Mouse (Mus musculus): ENCODE data around the gene Prepl.

The Prepl gene

GRCm38 (mm10) chr17:85090120-85091099 is at the start of gene Prepl, which contains the start of gene Camkmt:
Gene Prepl (minus strand): TSS chr17:85090241.
Gene Camkmt (plus strand): TSS chr17:85090552.
- peak; percentile 96 to 97 for DNase-seq

GRCm38 (mm10) chr17:85138393-85138792 is 48.4 kb upstream of the Prepl start:
- no peak for DNase-seq

GRCm38 (mm10) chr17:85116643-85117042 is 26.6 kb upstream of the Prepl start:
- DNase-seq, result peak; percentile 64 to 77

DNA sequence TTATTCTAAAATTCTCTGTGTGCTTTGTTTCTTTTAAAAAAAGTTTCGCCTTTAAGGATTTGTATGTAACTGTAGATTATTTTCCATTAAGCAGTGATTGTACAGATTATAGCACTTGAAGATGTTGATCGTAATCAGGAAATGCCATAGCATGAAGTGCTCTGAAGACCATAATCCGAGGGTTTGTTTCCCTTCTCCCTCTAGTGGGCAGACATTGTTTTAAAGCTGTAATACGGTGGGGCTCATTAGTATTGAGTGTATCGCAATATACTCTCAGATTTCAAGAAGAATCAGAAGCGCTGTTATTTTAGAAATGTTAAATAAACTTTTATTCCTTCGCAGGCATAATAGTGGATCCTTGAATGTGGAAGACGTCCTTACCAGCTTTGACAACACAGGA is 23.4 kb upstream of the Prepl start:
- no peak for DNase-seq

GRCm38 (mm10) chr17:85110640-85111039 is 20.6 kb upstream of the Prepl start:
- DNase-seq, result no peak

DNA sequence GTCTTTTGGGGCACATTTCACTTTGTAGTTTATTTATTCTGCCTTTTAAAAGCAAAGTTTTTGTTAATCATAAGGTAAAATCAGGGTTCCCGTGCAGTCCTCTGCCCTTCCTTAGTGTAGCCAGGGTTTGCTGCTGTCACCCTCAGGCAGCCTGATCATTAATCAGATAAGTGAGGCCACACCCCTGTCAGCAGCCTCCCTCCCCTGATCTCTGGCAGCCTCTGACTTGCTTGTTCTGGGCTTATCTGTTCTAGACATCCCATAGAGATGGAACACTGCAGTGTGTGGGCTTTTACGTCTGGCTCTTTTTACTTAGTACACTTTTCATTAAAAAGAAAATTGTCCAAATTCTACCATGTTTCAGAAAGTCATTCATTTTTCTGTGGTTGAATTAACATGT is 13.3 kb upstream of the Prepl start:
- no peak for DNase-seq

DNA sequence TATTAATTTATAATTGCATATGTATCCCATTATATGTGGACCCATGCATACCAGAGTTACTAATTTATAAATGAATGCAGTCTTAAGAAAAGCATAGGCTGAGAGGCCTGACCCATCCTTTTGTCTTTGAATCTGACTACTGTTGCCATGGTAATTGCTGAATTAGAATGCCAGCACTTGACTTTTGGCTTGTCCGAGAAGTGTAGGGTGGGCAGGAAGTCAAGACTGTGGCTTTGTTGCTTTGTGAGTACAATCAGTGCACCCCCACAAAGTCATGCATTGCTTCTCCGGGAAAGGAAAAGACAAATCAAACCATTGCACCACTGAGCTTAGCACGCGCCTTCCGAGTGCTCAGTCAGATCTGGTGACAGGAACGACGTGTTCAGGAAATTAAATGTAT is 11.7 kb upstream of the Prepl start:
- no peak for DNase-seq

DNA sequence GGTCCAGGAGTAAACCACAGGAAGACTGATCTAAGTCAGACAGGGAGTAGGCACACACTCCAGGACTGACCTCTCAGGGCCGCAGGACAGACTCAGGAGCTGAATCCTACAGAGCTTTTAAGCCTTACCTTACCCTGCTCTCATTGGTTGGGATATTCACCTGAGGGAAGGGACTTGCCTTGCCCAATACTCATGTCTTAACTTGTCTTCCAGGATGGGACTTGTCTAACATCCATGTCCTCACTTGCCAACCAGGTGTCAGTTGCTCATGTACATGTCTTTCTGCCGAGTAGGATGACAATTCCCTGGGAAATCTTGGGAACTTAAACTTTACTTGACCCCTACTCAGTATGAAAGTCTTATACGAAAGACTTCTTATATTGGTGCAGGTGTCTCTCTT is 10.2 kb upstream of the Prepl start:
- DNase-seq, result no peak

DNA sequence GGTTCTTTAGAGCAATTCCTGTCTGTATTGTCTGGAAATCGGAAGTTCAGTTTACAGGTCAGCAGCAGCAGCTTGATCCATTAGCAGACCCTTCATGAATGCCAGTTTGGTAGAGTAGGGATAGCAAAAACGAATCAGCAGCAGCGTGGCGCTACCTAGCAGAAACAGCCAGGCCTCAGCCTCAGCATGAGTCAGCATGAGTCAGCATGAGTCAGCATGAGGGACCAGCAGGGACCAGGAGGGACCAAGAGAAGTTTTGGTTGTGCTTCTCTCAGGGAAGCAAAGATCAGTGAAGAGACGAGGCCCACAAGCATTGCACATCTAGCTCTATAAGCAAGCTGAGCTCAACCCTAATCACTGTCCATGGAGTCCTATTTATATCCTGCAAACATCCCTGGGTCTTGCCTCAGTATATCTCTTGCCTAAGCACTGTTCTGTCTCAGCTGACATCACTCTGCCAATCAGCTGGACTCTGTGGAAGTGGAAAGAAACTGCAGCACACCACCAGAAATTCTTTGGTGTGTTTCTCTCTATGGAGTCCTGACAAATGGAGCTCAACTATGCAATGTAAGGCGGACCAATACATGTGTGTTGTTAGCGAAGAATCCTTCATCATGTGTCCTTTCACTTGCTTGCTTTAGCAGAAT is 8.8 kb upstream of the Prepl start:
- DNase-seq, result no peak

- no peak for DNase-seq
These were observed 6.4 kb upstream of the Prepl start for GRCm38 (mm10) chr17:85096396-85096795.

DNA sequence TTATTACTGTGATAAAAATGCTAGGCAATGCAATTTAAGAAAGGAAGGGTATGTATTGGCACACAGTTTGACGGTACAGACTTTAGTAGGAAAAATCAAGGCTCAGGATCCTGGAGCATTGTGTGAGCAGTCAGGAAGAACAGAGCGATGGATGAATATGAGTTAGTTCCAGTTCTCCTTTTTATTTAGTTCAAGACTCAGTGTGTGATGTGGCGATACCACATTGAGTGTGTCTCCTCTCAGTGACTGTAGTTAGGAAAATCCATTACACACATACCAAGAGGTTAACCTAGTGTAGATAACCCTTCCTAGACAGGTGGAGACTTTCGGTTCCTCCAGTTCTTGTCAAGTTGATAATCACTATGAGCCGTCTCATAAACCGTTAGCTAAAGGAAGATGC is 1.7 kb upstream of the Prepl start:
- no peak for DNase-seq

DNA sequence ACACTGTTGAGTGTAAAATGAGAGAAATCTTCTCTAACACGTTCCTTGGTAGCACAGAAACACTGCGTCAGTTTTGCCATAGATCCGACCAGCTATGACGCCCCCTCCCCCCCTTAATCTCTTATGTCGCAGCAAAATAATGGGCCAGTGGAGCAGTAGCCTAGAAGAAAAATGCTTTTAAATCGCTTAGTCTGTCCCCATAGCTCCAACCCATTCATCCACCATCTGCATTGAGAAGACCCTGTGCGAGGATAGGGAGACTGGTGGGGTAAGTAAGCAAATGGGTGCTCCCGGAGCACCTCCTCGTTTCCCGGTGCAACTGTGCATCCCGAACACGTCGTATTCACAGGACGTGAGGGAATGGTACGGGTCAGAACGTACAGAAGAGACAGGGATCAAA is 420 bp downstream of the Prepl start:
- peak in 1 of 2 experiments; percentile 31 for DNase-seq

- DNase-seq, result peak in 1 of 2 experiments; percentile 46
These were observed 1.0 kb downstream of the Prepl start for GRCm38 (mm10) chr17:85089011-85089410.

GRCm38 (mm10) chr17:85088401-85088800 is 1.6 kb downstream of the Prepl start:
- no peak for DNase-seq

GRCm38 (mm10) chr17:85087591-85087990 is 2.5 kb downstream of the Prepl start:
- DNase-seq, result peak; percentile 77 to 85

GRCm38 (mm10) chr17:85086501-85086900 is 3.5 kb downstream of the Prepl start:
- no peak for DNase-seq

DNA sequence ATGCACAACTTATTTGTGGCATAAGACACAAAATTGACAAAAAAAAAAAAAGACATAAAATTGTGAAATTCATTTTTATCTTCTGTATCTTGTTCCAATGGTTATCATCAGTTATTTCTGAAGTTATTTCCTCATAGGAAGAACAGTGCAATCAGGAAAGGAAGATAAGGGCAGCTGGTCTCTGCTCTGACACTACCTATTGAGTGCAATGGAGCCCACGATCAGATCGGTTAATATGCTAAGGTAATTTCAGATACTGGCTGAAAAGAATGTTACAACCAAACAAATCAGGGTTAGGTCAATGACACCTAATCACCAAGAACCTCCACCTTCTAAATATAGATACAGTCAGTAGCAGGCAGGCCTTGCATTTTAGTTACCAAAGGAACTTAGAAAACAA is 4.7 kb downstream of the Prepl start:
- no peak for DNase-seq

DNA sequence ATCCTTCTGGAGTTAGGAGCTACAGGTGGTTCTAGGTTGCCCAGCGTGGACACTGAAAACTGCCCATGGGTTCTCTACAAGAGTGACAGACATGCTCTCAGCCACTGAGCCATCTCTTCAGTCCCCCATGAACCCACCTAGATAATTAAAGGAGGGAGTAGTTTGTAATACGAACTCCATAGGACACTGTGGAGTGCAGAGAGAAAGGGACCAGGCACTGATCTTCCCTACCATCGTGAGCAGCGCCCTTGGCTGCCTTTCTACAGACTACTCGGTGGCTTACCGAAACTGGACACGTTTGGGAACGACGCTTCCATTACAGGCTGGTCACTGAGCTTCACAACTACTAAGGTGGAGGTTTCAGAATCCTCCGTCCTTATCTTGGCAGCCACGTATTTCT is 9.3 kb downstream of the Prepl start:
- no peak for DNase-seq

DNA sequence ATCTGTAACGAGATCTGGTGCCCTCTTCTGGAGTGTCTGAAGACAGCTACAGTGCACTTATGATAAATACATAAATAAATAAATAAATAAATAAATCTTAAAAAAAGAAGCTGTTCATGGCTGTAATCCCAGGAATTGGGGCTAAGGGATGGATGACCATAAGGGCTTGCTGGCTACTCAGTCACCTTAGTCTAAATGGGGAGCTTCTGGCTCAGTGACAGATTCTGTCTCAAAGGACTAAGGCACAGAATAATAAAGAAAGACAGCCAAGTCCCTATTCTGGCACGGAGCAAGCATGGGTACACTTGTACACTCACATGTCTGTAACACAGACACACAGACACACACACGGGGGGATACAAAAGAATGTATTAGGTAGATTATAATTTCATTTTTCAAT is 10.8 kb downstream of the Prepl start:
- DNase-seq, result no peak

GRCm38 (mm10) chr17:85074083-85074482 is 16.0 kb downstream of the Prepl start:
- no peak for DNase-seq

GRCm38 (mm10) chr17:85073214-85073613 is 16.8 kb downstream of the Prepl start:
- DNase-seq, result no peak

DNA sequence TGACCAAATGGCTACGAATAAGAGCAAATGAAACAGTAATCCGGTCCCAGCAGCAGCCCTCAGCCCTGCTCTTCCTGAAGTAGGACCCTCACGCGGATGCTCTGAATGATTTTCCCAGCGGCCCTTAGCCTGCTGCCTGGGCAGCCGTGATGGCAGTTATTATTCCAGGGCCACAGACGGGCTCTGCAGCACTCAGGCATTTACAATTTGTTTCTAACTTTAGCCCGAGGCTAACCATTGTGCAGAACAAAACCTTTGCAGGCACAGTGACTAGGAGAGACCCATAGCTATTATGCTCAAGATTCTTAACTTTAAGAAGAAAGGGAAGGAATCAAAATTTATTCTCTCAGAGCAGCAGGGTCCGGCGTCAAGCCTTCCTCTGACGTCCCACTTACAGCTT is 17.7 kb downstream of the Prepl start:
- DNase-seq, result no peak

DNA sequence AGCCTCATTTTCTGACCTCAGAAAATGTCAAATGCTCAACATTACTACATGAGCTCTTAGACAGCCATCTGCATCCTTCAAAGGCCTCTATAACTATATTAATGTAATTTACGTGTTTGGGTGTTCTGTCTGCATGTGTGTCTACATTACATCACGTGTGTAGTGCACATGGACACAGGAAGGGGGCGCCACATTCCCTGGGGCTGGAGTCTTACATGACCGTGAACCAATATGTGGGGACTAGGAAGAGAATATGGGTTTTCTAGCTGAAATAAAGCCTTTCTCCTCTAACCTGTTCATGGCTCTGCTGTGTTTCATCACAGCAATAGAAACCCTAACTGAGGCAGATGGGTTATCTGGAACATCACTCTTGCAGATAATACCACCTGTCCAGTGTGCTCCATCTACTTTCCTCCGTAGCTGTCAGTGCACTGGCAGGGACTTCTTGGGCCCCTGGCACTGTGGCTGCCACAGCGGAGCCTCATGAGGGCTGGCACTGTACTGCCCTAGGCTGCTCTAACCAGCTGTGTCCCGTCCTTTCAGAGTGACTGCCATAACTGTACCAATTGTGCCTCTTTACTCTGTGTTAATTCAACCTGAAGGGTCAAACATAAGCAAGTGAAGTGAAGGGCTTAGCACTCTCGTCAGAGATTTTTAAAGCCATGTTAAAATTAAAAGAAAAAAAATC is 18.8 kb downstream of the Prepl start:
- DNase-seq, result no peak

DNA sequence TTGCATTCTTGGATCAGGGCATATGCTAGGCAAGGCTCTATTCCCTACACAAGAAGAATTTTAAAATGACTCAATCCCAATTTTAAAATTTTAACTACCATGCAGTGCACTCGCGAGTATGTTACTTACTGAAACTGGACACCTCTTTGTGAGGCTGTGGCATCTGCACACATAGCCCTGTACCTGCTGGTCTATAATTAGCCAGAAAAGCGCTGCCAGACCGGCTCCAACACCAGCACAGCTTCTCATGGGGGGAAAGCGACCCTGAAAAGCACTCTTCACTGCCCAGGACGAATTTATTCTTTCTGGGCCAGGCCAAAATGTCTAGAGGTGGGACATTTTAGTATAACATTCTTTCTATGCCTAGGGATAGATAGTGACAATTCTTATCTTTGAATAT is 19.4 kb downstream of the Prepl start:
- no peak for DNase-seq
